Mouse (Mus musculus): ENCODE measurements around the gene S100b.

S100b gene

GRCm38 (mm10) chr10:76253536-76253935 is at the start of gene S100b:
Gene S100b, plus strand, starts transcription at chr10:76253853.
- POLR2A ChIA-PET, result interaction anchor here in 1 of 4 experiments (1.5 to 2.5 kb wide), 2 partner anchors 16 to 121 kb away, joined by 4 to 7 read pairs; partner anchors contain the start of gene Prmt2
- CTCF ChIA-PET, result no interaction called here

- POLR2A ChIA-PET, result interaction anchor here in 1 of 4 experiments (0.6 kb wide), 1 partner anchor 367 kb away, joined by 4 read pairs; no protein-coding TSS in a partner anchor
- CTCF ChIA-PET, result no interaction called here
Measured at GRCm38 (mm10) chr10:76207262-76207796, 46.3 kb upstream of the S100b start.

GRCm38 (mm10) chr10:76209241-76209640 is 44.4 kb upstream of the S100b start:
- CTCF ChIA-PET, result interaction anchor here in 1 of 4 experiments (0.6 kb wide), 1 partner anchor 9 kb away, joined by 6 read pairs; no protein-coding TSS in a partner anchor
- POLR2A ChIA-PET, result no interaction called here

- ChIA-PET CTCF (no interaction called here), POLR2A (no interaction called here)
Measured at GRCm38 (mm10) chr10:76210806-76211205, 42.8 kb upstream of the S100b start.

GRCm38 (mm10) chr10:76212121-76212520 is 41.5 kb upstream of the S100b start:
- ChIA-PET CTCF (no interaction called here), POLR2A (no interaction called here)

- ChIA-PET POLR2A (no interaction called here), CTCF (interaction anchor here in 2 of 4 experiments (1.2 to 1.7 kb wide), 2 partner anchors 12 kb away, joined by 3 to 4 read pairs; no protein-coding TSS in a partner anchor)
Measured at GRCm38 (mm10) chr10:76214161-76214560, 39.5 kb upstream of the S100b start.

GRCm38 (mm10) chr10:76217056-76217455 is 36.6 kb upstream of the S100b start:
- CTCF ChIA-PET, result interaction anchor here in 1 of 4 experiments (1.7 kb wide), 1 partner anchor 99 kb away, joined by 5 read pairs; no protein-coding TSS in a partner anchor
- POLR2A ChIA-PET, result no interaction called here

GRCm38 (mm10) chr10:76218240-76218639 is 35.4 kb upstream of the S100b start:
- CTCF ChIA-PET, result interaction anchor here in 2 of 4 experiments (0.7 to 1.7 kb wide), 3 partner anchors 16 to 100 kb away, joined by 4 to 5 read pairs (median 4); no protein-coding TSS in a partner anchor
- POLR2A ChIA-PET, result interaction anchor here in 2 of 4 experiments (0.5 to 1.0 kb wide), 2 partner anchors 19 to 27 kb away, joined by 3 to 4 read pairs; partner anchors contain the start of gene Prmt2 (in 1 of the 2)

- CTCF ChIA-PET, result interaction anchor here in 3 of 4 experiments (0.6 to 1.4 kb wide), 3 partner anchors 24 to 507 kb away, joined by 3 to 4 read pairs (median 3); no protein-coding TSS in a partner anchor
- POLR2A ChIA-PET, result no interaction called here
Measured at GRCm38 (mm10) chr10:76225944-76226343, 27.7 kb upstream of the S100b start.

- ChIA-PET POLR2A (interaction anchor here in 1 of 4 experiments (0.5 kb wide), 1 partner anchor 717 kb away, joined by 3 read pairs; no protein-coding TSS in a partner anchor), CTCF (no interaction called here)
Measured at GRCm38 (mm10) chr10:76229627-76230026, 24.0 kb upstream of the S100b start.

GRCm38 (mm10) chr10:76237341-76238225 is 16.1 kb upstream of the S100b start, which contains the start of gene Prmt2:
Gene Prmt2, minus strand, starts transcription at chr10:76237865.
- ChIA-PET POLR2A (interaction anchor here (0.5 to 1.6 kb wide), 15 partner anchors 9 to 302 kb away, joined by 3 to 7 read pairs (median 3); partner anchors contain the start of genes Lss (in 1 of the 4) and S100b (in 1 of the 4)), CTCF (interaction anchor here in 3 of 4 experiments (0.6 to 2.2 kb wide), 11 partner anchors 13 to 602 kb away, joined by 3 to 14 read pairs (median 3); no protein-coding TSS in a partner anchor)

- POLR2A ChIA-PET, result no interaction called here
- CTCF ChIA-PET, result no interaction called here
Measured at GRCm38 (mm10) chr10:76239401-76239800, 14.3 kb upstream of the S100b start.

GRCm38 (mm10) chr10:76245106-76245505 is 8.5 kb upstream of the S100b start:
- ChIA-PET CTCF (interaction anchor here in 2 of 4 experiments (0.5 to 0.6 kb wide), 3 partner anchors 37 to 950 kb away, joined by 3 to 6 read pairs (median 3); no protein-coding TSS in a partner anchor), POLR2A (interaction anchor here in 1 of 4 experiments (0.7 kb wide), 1 partner anchor 26 kb away, joined by 4 read pairs; no protein-coding TSS in a partner anchor)

GRCm38 (mm10) chr10:76246601-76247000 is 7.1 kb upstream of the S100b start:
- ChIA-PET POLR2A (interaction anchor here in 1 of 4 experiments (1.1 kb wide), 1 partner anchor 9 kb away, joined by 5 read pairs; the partner anchor contains the start of gene Prmt2), CTCF (interaction anchor here in 2 of 4 experiments (0.6 to 0.7 kb wide), 3 partner anchors 129 to 402 kb away, joined by 3 to 5 read pairs (median 5); no protein-coding TSS in a partner anchor)

GRCm38 (mm10) chr10:76247960-76248646 is 5.5 kb upstream of the S100b start:
- ChIA-PET CTCF (interaction anchor here in 3 of 4 experiments (0.6 to 0.7 kb wide), 4 partner anchors 15 to 1679 kb away, joined by 3 to 5 read pairs (median 4); no protein-coding TSS in a partner anchor), POLR2A (interaction anchor here in 2 of 4 experiments (0.6 kb wide), 2 partner anchors 13 to 684 kb away, joined by 3 read pairs; no protein-coding TSS in a partner anchor)

GRCm38 (mm10) chr10:76248647-76248968 is 5.0 kb upstream of the S100b start:
- ChIA-PET POLR2A (no interaction called here), CTCF (no interaction called here)

- CTCF ChIA-PET, result interaction anchor here in 1 of 4 experiments (0.8 kb wide), 1 partner anchor 508 kb away, joined by 4 read pairs; no protein-coding TSS in a partner anchor
- POLR2A ChIA-PET, result interaction anchor here in 1 of 4 experiments (1.5 kb wide), 1 partner anchor 10 kb away, joined by 4 read pairs; no protein-coding TSS in a partner anchor
Measured at GRCm38 (mm10) chr10:76250870-76251269, 2.8 kb upstream of the S100b start.

- POLR2A ChIA-PET, result interaction anchor here in 1 of 4 experiments (1.5 to 2.5 kb wide), 2 partner anchors 15 to 121 kb away, joined by 4 to 7 read pairs; partner anchors contain the start of gene Prmt2
Measured at GRCm38 (mm10) chr10:76253079-76253478, 574 bp upstream of the S100b start.

More at GRCm38 (mm10) chr10:76253079-76253478, 574 bp upstream of the S100b start:
- CTCF ChIA-PET, result interaction anchor here in 1 of 4 experiments (0.6 kb wide), 1 partner anchor 509 kb away, joined by 3 read pairs; no protein-coding TSS in a partner anchor

Measured in embryonic stem cell, embryonic (primary cell).